Mouse (Mus musculus): Measurements from ENCODE around the gene Olfr324. TPM values are rescaled to one million over a fixed set of nuclear protein-coding genes. Genes with fewer than 3 reads are reported as not detected.

Olfr324 gene
- total and polyA plus RNA-seq, 3 experiments = not detected

- TF ChIP-seq POLR2A (IDR thresholded peaks at IDR 0.05; ENCODE audit: control insufficient read depth in 1 of 2, insufficient read depth in 1 of 2, low read depth in 1 of 2, low read length in 2 of 2, poor library complexity in 1 of 2) = peak in 1 of 2 experiments; percentile 25; a peak in 1 of 4 replicates
- TF ChIP-seq EP300 (IDR thresholded peaks at IDR 0.05; ENCODE audit: low read depth in 1 of 2, low read length in 2 of 2) = peak; percentile 78 to 88
- TF ChIP-seq ETS1 (IDR thresholded peaks at IDR 0.05; ENCODE audit: low read depth, low read length) = peak; percentile 93
- no peak for TF ChIP-seq ZC3H11A (IDR thresholded peaks at IDR 0.05; ENCODE audit: low read depth, low read length)
- TF ChIP-seq GATA1 (IDR thresholded peaks at IDR 0.05; ENCODE audit: low read depth, low read length) = peak; percentile 75
- no peak for TF ChIP-seq CHD2 (IDR thresholded peaks at IDR 0.05; ENCODE audit: low read length)
- TF ChIP-seq NELFE (IDR thresholded peaks at IDR 0.05; ENCODE audit: low read depth, low read length) = no peak
- no peak for TF ChIP-seq ELF1 (IDR thresholded peaks at IDR 0.05; ENCODE audit: low read depth, low read length)
- TF ChIP-seq MYB (IDR thresholded peaks at IDR 0.05; ENCODE audit: low read depth, low read length) = no peak
- TF ChIP-seq RAD21 (IDR thresholded peaks at IDR 0.05; ENCODE audit: low read depth, low read length) = no peak
- no peak for TF ChIP-seq KAT2A (conservative IDR thresholded peaks at IDR 0.05; ENCODE audit: low read depth, low read length)
- TF ChIP-seq MAX (IDR thresholded peaks at IDR 0.05; ENCODE audit: low read length) = peak; percentile 55; the same call in 1 of the 2 replicates
- TF ChIP-seq MAFK (IDR thresholded peaks at IDR 0.05; ENCODE audit: borderline replicate concordance, low read depth, low read length) = 0 out of 2 replicates have a peak, but pooled peaks have one; percentile 27
- TF ChIP-seq CHD1 (IDR thresholded peaks at IDR 0.05; ENCODE audit: low read depth, low read length) = no peak; the same call in 1 of the 2 replicates
- no peak for TF ChIP-seq BHLHE40 (IDR thresholded peaks at IDR 0.05; ENCODE audit: borderline replicate concordance, low read depth, low read length)
- TF ChIP-seq JUND (IDR thresholded peaks at IDR 0.05; ENCODE audit: low read depth, low read length) = no peak
- TF ChIP-seq POLR2AphosphoS2 (IDR thresholded peaks at IDR 0.05; ENCODE audit: low read length) = no peak
- TF ChIP-seq RCOR1 (IDR thresholded peaks at IDR 0.05; ENCODE audit: low read depth, low read length) = peak; percentile 75; the same call in 1 of the 2 replicates
- no peak for TF ChIP-seq E2F4 (IDR thresholded peaks at IDR 0.05; ENCODE audit: borderline replicate concordance, low read depth, low read length)
- TF ChIP-seq TCF12 (IDR thresholded peaks at IDR 0.05; ENCODE audit: low read depth, low read length) = peak; percentile 90
- TF ChIP-seq ZNF384 (IDR thresholded peaks at IDR 0.05; ENCODE audit: low read depth, low read length) = no peak
- TF ChIP-seq USF2 (IDR thresholded peaks at IDR 0.05; ENCODE audit: borderline replicate concordance in 1 of 2, insufficient read depth in 1 of 2, low read depth in 1 of 2, low read length in 2 of 2) = no peak
- peak; percentile 92 for TF ChIP-seq TAL1 (IDR thresholded peaks at IDR 0.05; ENCODE audit: low read length)
- no peak for TF ChIP-seq NRF1 (IDR thresholded peaks at IDR 0.05; ENCODE audit: insufficient read depth, low read depth, low read length, poor library complexity, severe bottlenecking)
- TF ChIP-seq POLR2AphosphoS5 (IDR thresholded peaks at IDR 0.05; ENCODE audit: borderline replicate concordance, low read depth, low read length) = no peak
- TF ChIP-seq SIN3A (IDR thresholded peaks at IDR 0.05; ENCODE audit: low read length) = peak; percentile 69; the same call in 1 of the 2 replicates
- peak; percentile 70 for TF ChIP-seq GABPA (IDR thresholded peaks at IDR 0.05; ENCODE audit: low read depth, low read length)
- Histone ChIP-seq H3K27ac (ENCODE audit: control insufficient read depth, low read depth, low read length) (peak overlapping the region; percentile 73), H3K4me1 (ENCODE audit: control insufficient read depth in 1 of 2, insufficient read depth in 2 of 2, low read length in 2 of 2) (peaks cover 7 to 27% of the 10 kb centered on the region in 2 experiments), H3K9me3 (replicated peaks; ENCODE audit: insufficient read depth, low read length) (no peaks in the 10 kb centered on the region), H3K9ac (ENCODE audit: control insufficient read depth, low read depth, low read length, poor library complexity, severe bottlenecking) (peak overlapping the region; percentile 46), H3K36me3 (ENCODE audit: control insufficient read depth in 1 of 2, insufficient read depth in 2 of 2, low read length in 2 of 2) (peaks cover 0 to 22% of the 10 kb centered on the region in 2 experiments; a peak in 2 of 4 replicates), H3K4me3 (ENCODE audit: control insufficient read depth in 1 of 2, insufficient read depth in 1 of 2, low read depth in 2 of 2, low read length in 2 of 2) (peak overlapping the region; percentile 45 to 52), H3K79me2 (ENCODE audit: control insufficient read depth, insufficient read depth, low read length, poor library complexity) (no peaks in the 10 kb centered on the region; the same call in 1 of the 2 replicates), H3K27me3 (ENCODE audit: control insufficient read depth in 1 of 2, insufficient read depth in 2 of 2, low read length in 2 of 2) (no peaks in the 10 kb centered on the region)
- DNase-seq (ENCODE audit: low read depth, low spot score) = peak; percentile 96
Measured at GRCm38 (mm10) chr11:58641638-58642358, 46.9 kb downstream of the Olfr324 start.

All from MEL (cell line).